Mouse (Mus musculus) gonadal fat pad, adult 2 months (tissue): ENCODE results near the gene March9. TPM values are rescaled to one million over a fixed set of nuclear protein-coding genes. Genes with fewer than 3 reads are reported as not detected.
"Not testable (repeated sequence)": the region's sequence is repeated elsewhere in the genome, so short reads cannot be mapped to it uniquely, and the experiment has no call there.

ENCODE experiments used
- DNase-seq: peaks from one replicate; pipeline ENCODE4 v3.0.0-alpha.2; 2012; ENCODE audit warnings: low read depth
- polyA plus RNA-seq: library from polyadenylated mRNA; depleted of rRNA; stranded (reverse); fragments of >200 nt; gene quantifications from 2 replicates; pipeline ENCODE4 v1.2.3, GENCODE M21; 2012

The March9 gene
- polyA plus RNA-seq, 1 experiment, result 6.1 TPM

DNA sequence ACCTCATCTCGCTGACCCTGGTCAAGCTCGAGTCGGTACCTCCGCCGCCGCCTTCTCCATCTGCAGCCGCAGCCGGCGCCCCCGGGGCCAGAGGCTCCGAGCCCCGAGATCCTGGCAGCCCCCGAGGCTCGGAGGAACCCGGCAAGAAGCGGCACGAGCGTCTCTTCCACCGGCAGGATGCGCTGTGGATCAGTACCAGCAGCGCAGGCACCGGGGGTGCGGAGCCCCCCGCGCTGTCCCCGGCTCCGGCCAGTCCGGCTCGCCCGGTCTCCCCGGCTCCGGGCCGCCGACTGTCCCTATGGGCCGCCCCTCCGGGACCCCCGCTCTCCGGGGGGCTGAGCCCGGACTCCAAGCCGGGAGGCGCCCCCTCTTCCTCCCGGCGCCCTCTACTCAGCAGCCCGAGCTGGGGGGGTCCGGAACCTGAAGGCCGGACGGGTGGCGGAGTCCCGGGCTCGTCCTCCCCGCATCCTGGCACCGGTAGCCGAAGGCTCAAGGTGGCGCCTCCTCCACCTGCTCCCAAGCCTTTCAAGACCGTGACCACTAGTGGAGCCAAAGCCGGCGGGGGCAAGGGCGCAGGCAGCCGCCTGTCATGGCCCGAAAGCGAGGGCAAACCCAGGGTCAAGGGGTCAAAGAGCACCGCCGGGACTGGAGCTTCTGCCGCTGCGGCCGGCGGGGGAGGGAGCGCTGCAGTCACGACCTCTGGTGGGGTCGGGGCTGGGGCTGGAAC lies 19.8 kb upstream of the March9 start:
- DNase-seq, result no peak

DNA sequence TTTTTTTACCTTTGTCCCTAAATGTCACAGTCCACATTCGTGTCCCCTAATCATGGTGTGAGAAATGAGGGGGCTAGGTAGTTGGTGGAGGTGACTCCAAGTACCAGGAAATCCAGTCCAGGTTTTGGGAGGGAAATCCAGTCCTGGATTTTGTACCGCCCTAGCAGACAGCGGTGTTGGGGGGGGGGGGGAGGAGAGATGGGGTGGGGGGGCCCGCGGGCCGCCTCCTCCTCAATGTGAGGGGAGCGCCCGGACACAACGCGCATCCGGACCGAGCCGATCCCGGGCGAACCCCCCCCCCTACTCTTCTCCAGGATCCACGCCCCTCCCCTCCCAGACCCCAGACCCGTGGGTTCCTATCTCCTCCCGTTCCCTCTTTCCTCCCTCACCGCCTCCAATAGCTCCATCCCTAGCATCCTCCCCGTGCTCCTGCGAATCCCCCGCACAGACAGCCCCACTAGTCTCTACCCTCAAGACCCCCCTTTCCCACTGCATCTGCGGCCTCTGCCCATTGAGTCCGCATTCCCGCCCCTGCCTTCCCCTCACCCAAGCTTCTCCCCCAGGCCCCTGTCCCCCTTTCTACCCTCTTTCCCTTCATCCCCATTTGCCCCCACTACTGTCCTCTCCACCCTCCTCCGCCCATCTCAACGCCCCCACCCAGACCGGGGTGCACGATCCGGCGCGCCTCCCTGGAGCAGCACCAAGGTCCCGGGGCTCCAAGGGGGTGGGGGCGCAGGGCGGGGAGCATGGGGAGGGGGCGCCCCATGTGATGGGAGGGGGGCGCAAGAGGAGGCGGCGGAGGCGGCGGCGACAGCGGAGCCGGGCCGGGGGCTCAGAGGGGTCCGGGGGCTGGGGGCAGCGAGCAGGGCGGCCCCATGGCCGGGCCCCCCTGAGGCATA lies 18.9 kb upstream of the March9 start:
- DNase-seq, result no peak

DNA sequence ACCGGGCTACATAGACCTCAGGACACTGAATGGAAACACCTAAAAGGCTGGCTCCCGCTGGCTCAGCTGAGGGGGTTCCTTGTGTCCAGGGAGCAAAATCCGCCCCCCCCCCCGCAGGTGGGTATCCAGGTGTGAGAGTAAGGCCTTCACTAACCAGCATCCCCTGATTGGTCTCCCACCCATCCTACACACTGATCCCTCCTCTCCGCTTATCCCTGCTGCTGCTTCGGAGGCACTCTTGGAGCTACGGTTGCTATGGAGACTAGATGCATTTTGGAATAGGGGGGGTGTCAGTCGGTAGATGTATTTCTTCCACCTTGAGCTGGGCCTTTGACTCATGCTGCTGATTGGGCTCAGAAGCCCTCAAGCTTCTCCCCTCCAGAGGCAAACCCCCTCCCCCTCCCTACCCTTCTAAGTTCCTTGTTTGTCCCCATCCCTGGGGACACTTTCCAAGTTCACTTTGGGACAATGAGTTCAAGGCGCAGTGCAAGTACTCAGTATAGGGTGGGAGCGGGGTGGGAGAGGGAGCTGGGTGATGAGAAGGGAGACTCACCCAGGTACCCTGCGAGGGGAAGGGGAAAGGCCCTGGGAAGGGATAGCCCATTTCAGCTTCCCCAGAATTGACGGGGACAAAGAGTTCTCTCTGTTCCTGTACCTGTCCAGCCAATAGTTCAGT lies 18.2 kb upstream of the March9 start:
- no peak for DNase-seq

DNA sequence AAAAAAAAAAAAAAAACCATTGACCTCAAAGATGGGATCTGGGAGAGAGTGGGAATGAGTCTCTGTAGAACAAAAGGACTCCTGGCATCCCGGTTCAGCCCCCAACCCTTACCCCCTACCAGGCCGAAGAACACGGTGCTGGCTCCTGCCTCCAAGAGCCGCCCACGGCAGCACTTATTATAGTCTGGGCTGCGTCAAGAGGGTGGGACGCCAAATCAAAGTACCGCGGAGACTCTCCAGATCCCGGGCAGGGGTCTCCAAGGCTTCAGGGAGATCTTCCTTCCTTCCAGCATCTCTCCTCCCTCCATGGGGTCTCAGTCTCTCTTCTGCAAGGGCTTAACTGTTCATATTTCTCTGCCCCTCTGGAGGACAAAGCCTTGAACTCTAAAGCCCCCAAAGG lies 17.5 kb upstream of the March9 start:
- DNase-seq, result no peak

DNA sequence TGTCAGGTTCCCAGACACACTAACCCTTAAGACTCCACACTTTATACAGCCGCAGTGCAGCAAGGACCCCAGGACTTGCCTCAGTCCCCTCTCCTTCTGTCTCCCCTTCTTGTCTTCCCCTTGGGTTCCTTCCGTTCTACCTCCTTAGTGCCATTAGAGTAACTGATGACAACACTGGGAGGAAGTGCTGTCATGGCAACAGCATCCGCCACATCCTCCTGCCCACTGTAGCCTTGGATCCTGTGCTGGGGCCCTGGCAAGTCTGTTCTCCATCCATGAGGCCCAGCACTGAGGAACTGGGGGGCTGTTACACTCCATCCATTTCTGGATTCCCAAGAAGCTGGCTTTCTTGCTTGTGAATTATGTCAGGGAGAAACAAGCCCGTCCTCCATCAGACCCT lies 16.1 kb upstream of the March9 start:
- no peak for DNase-seq

DNA sequence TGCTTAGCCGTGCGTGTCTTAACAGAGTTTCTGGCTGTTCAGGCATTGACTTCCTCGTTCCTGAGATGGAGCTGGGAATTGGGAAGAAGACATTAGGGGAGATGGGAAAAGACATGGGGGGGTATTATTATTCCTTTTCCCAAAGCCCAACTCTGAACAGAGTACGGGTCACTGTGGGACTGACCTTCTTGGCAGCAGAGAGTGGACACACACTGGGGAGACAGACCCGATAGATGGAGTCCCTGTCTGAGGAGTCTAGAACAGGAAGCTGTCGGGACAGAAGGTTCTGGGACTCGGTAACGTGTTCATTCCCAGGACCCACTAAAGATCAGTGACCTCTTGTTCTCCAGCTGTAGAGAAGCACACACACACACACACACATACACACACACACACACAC lies 15.7 kb upstream of the March9 start:
- no peak for DNase-seq

DNA sequence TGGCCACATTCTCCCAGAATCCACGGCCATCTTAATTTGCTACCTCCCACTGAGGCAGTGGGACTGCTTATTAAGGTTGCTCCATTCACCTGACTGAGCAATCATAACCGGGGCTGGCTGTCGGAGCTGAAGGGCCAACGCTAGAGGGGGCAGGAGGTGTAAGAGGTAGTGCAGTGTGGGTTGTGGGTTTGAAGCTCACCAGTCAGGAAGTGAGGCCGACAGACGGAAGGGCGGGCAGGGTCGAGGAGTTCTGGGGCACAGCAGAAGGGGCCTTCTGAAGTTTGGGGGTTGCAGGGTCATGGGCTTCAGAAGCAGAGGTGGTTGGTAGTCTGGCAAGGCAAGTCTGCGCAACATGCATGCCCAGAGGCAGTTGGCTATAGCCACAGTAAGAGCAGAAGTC lies 15.1 kb upstream of the March9 start, which contains the start of gene Agap2:
Gene Agap2 (plus strand): TSS at position 205 of the 400 bp plus-strand sequence.
- no peak for DNase-seq

DNA sequence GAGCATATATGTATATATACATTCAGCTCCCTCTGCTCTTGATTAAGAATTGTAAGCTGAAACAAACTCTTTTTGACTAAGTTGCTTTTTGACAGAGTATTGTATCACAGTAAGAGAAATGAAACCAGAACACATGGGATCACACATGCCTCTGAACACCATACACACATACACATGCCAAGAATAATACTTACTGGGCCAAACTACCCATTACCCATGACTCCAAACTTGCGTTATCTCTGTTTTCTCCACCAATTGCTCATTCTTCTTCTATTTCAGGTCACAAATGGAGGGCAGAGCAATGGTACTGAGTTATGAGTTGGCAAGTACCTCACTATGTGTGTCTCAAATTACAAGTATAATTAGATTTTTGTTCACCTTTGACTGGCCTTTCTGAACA lies 14.0 kb upstream of the March9 start:
- DNase-seq, result no peak

DNA sequence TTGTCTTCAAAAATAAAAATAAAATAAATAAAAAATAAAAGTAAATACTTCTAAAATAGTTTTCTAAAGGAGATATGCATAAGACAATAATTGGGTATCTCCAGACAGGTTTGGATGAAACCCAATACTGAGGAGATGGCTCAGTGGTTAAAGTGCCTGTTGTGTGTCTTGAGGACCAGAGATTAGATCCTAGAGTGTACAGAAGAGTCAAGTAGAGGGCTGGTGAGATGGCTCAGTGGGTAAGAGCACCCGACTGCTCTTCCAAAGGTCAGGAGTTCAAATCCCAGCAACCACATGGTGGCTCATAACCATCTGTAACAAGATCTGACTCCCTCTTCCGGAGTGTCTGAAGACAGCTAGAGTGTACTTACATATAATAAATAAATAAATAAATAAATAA lies 13.0 kb upstream of the March9 start:
- DNase-seq, result not testable (repeated sequence)

DNA sequence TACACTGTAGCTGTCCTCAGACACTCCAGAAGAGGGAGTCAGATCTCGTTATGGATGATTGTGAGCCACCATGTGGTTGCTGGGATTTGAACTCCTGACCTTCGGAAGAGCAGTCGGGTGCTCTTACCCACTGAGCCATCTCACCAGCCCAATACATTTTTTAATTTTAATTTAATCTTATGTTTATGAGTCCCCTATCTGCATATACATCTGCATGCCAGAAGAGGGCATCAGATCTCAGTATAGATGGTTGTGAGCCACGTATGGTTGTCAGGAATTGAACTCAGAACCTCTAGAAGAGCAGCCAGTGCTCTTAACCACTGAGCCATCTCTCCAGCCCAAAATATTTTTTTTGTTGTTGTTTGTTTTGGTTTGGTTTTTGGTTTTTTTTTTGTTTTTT lies 12.3 kb upstream of the March9 start:
- not testable (repeated sequence) for DNase-seq

DNA sequence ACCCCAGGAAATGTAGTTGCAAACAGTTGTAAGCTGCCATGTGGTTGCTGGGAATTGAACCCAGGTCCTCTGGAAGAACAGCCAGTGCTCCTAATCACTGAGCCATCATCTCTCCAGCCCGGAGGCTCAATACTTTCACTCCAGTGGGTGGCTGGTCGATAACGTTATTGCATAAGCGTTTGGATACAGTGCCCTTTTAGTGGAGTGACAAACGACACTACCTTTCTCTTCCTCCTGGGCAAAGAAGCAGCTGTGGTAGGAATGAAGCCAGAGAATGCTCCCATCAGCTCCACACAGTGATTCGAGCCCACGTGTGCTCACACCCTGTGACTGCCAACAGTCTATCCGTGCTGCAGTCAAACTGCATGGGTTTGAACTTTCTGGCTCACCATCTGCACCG lies 11.2 kb upstream of the March9 start:
- no peak for DNase-seq

DNA sequence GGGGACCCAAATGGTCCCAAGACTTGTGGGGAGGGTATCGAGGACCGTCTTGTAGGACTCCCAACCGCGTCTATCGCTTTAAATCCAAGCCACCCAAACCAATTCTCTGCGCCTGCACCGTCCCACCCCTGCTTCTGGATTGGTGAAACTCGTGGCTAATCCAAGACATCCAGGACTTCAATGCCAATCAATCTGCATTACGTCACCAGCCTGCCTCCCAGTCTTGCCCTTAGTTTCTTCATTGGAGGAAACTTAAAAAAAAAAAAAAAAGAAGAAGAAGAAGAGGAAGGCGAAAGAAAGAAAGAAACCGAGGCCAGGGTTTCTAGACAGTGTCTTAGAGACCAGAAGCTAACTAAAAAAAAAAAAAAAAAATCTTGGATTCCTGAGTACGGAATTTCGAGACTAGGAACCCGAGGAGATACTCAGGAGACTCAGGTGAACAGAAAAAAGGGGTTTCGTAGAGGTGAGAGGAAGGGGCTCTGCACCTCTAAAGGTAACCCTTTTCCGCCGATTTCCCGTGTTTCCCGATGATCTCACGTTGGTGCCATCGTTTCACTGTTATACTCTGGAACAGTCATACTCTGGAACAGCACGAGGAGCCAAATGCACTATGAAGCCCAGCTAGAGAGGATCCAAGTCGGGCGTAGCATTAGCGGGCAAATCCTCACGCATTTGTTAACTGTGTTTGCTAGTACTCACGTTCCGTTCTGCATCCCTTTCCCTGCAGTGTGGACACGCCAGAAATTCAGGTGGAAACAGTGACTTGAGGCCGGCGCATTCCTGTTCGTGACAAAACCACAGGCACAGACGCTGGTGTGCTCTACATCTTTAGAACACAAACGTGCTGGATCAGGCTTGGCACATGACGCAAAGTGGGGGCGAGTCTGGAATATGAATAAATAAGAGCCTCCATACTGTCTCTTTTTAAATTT lies 10.5 kb upstream of the March9 start, which contains the start of gene Tspan31:
Gene Tspan31 (minus strand): TSS at position 75 of the 932 bp plus-strand sequence.
- DNase-seq, result peak; percentile 85

DNA sequence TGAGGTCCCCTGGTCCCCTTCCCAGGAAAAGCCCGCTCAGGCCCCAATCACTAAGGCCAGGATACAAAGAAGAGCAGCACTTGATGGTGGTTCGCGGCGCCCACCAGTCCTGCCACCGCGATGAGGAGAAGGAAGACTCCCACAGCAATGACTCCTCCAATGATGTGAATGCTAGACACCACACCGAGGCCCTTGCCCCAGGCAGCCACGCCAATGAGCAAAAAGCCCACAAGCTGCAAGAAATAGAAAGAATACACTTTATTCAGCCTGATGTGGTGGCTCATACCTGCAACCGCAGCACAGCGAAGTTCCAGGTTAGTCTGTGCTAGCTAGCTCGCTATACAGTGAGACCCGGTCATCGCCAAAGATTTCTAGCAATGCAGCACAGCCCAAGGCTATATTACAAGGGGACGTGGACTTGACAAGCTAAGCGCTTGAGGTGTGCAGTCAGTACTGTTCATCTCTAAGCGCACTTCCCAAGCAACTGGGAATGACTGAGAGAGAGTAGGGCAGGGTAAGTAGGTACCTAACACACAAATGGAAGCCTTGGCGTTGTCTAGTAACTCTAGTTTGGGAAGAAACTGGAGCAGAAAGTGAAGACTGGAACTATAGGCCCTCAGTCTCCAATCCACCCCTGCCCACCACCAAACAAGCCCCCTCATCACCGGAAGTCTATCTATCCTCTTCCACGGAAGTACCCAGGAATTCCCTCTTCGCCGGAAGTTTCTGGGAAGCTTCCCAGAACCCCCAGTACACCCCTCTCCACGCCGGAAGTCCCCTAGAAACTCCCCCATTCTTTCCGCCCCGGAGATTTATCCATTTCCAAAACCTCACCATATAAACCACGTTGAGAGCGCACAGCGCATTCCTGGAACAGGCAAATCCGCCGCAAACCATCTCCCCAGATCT lies 9.6 kb upstream of the March9 start:
- no peak for DNase-seq

DNA sequence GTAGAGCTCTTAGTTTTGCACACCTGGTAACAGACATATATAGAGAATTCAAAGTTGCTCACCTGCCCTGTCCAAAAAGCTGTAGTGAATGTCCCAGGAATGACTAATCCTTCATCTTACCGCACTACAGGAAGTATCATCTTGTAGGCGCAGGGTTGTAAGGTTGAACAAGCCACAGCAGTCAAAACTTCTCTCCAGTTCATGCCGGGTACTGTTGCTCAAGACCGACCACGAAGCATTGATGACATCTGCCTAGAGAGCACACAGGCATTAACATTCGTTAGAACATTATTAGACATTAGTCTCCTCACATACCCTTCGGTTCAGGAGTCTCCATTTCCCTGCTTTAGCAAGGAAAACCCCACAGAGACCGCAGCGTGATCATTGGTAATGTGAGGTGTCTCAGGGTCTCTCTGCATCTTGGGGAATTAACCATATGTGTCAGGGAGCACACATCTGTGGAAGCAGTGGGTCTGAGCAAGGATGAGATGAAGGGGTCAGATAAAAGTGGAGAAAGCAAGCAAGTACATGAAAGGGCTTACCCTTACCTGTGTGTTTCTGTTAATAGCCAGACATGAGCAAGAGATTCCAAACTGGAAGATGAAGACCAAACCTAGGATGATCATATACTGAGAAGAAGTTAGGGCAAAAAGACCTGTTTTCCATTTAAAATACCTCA lies 8.5 kb upstream of the March9 start:
- DNase-seq, result no peak

DNA sequence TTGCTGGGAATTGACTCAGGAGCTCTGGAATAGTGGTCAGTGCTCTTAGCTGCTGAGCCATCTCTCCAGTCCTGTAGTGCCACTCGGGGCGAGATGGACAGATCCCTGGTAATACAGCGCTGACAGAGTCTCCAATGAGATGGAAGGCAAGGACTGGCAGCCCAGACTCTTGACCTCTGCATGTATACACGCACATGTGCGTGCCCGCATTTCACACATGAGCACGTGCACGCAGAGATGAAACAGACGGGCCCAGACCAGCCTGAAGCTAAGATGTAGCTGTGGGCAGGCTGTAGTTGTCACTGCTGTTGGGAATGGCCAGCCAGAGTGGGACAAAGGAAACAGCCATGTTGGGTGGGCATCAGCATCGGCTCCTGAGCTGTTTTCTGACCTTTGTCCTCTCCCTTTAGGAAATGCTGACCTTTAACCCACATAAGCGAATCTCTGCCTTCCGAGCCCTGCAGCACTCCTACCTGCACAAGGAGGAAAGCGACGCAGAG lies 6.6 kb upstream of the March9 start:
- no peak for DNase-seq

DNA sequence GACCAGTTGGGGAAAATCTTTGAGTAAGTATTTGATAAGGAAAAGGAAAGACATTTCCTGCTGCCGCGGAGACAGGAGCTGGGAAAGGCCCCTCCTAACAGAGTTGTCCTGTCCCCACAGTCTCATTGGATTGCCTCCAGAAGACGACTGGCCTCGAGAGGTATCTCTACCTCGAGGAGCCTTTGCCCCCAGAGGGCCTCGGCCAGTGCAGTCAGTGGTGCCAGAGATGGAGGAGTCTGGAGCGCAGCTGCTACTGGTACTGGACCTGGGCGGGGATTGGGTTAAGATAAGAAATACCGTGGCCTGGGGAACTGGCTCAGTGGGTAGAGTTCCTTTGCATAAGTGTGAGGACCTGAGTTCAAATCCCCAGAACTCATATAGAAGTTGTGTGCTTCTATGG lies 6.0 kb upstream of the March9 start:
- DNase-seq, result no peak

DNA sequence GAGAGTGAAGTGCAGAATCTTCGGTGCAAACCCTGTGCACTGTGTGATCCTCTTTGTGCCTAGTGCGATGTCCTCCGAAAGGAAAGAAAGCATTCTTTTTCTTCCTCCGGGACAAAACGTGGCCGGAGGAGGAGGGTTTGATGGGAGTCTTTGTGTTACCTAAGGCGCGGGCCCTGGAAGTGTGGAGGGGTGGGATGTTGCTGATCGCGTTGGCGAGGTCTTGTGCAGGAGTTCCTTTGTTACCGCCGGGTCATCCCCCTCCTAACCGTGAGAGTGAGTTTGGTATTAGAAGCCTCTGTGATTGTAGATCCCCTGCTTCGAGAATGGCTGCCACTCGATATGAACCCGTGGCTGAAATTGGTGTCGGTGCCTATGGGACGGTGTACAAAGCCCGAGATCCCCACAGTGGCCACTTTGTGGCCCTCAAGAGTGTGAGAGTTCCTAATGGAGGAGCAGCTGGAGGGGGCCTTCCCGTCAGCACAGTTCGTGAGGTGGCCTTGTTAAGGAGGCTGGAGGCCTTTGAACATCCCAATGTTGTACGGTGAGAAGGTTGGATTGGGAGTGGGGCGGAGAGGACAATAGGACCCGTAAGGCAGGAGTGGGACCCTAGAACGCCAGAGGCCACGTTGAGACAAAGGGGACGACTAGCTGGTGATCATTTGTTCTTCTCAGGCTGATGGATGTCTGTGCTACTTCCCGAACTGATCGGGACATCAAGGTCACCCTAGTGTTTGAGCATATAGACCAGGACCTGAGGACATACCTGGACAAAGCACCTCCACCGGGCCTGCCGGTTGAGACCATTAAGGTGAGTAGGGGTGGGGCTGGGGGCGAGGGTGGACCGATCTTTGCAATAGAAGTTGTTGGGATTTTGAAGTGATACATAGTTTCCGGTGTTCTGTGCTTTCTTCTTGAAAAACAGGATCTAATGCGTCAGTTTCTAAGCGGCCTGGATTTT lies 4.2 kb upstream of the March9 start:
- DNase-seq, result no peak

DNA sequence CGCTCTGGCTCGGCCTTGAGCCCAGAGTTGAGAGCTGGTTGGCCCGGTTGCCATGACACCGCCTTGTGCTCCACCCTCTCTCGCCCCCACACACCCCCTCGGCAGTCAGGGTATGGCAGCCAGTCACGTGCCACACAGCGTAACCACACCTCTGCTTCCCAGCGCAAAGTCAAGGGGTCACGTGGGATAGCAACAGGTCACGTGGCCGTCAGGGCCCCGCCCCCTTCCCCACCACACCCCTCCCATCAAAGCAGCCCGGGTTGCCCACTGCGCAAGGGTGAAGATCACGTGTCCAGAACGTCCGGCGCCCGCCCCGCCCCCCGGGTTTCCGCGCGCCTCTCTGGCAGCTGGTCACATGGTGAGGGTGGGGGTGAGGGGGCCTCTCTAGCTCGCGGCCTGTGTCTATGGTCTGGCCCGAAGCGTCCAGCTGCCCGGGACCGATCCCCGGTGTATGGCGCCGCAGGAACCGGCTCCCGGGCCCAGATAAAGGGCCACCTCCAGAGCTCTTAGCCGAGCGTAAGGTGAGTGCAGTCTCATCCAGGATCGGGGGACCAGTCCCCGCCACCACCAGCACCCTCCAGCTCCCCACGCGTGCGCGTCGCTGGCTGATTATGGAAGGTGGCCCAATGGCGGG lies 3.4 kb upstream of the March9 start, which contains the start of gene Cdk4:
Gene Cdk4 (plus strand): TSS at position 296 of the 634 bp plus-strand sequence.
- peak; percentile 70 for DNase-seq
